Mouse (Mus musculus): ENCODE results near the gene Naa60.
"Not testable (repeated sequence)": the region's sequence is repeated elsewhere in the genome, so short reads cannot be mapped to it uniquely, and the experiment has no call there.

The Naa60 gene

GRCm38 (mm10) chr16:3872216-3873047 is at the start of gene Naa60:
Gene Naa60 (plus strand): TSS chr16:3872375.
- peak; percentile 83 to 92 for DNase-seq

DNA sequence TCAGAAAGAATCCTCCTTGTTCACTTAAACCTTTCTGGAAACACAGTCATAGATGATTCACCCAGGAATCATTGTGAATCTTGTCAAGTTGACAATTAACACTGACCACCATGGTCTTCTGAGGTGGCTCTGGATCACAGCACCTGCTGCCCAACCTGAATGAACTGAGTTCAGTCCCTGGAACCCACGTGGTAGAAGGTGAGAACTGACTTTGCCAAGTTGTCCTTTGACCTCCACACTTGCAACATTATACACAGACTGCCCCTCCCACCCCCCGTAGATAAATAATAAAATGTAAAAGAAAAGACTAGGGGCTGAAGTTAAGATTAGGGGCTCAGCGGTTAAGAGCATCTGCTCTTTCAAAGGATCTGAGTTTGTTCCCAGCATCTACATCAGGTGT is 44.2 kb upstream of the Naa60 start:
- no peak for DNase-seq

GRCm38 (mm10) chr16:3829727-3830126 is 42.4 kb upstream of the Naa60 start:
- DNase-seq = no peak

GRCm38 (mm10) chr16:3830588-3831109 is 41.5 kb upstream of the Naa60 start, which contains the start of gene Olfr15:
Gene Olfr15 (plus strand): TSS chr16:3830878.
- DNase-seq = no peak

- DNase-seq = no peak
Measured at GRCm38 (mm10) chr16:3835461-3835860, 36.7 kb upstream of the Naa60 start.

- DNase-seq = no peak
Measured at GRCm38 (mm10) chr16:3839157-3839885, 32.9 kb upstream of the Naa60 start.

DNA sequence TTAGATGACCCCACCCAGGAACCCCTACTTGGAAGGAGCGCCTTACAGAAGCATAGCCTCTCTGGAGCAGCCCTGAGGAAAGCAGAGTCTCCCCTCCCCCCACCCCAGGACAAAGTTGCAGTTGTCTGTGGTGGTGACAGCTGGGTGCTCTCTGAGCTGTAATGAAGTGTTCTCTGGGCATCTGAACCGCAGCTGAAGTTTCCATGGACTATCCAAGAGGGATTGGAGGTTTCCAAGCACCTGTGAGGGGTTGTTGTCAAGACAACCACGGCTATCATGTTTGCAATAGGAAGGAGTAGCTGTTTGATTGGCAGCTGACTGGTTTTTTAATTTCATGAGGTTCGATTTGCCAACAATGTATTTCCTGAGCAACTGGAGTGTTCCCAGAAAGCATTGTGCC is 29.2 kb upstream of the Naa60 start:
- DNase-seq = no peak

DNA sequence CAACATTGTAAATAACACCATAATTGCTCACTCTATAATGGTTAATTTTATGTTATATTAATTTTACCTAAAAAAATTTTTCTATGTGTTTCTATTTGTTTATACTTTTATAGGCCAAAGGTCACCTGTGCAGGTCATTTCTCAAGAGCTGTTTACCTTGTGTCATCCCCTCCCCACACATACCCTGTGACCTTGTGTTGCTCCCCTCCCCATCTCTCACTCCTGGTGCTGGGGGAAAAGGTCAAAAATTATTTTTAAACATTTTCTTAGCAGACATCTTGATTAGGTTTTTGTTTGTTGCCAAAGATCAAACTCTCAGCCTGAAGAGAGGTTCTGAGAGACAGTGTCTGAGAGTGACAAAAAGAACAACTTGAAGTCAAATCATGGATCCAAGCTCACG is 28.4 kb upstream of the Naa60 start:
- DNase-seq = no peak

GRCm38 (mm10) chr16:3846711-3847518 is 25.3 kb upstream of the Naa60 start, which contains the start of gene Zfp174:
Gene Zfp174 (plus strand): TSS chr16:3847268.
- DNase-seq = peak; percentile 92 to 98

GRCm38 (mm10) chr16:3847871-3848270 is 24.3 kb upstream of the Naa60 start:
- DNase-seq = peak in 1 of 2 experiments; percentile 20

DNA sequence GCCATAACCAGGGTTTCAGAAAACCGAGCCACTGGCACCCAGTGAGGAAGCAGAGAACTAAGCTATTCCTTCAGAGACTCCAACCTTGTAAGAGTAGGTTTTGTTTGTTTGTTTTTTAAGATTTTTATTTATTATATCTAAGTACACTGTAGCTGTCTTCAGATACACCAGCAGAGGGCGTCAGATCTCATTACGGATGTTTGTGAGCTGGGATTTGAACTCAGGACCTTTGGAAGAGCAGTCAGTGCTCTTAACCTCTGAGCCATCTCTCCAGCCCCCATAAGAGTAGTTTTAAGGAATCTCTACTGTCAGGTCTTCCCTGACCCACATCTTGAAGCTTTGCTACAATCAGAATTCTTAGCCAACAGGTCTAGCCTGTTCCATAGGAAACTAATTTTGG is 23.8 kb upstream of the Naa60 start:
- no peak for DNase-seq

GRCm38 (mm10) chr16:3851301-3851700 is 20.9 kb upstream of the Naa60 start:
- not testable (repeated sequence) for DNase-seq

GRCm38 (mm10) chr16:3852586-3852985 is 19.6 kb upstream of the Naa60 start:
- no peak for DNase-seq

DNA sequence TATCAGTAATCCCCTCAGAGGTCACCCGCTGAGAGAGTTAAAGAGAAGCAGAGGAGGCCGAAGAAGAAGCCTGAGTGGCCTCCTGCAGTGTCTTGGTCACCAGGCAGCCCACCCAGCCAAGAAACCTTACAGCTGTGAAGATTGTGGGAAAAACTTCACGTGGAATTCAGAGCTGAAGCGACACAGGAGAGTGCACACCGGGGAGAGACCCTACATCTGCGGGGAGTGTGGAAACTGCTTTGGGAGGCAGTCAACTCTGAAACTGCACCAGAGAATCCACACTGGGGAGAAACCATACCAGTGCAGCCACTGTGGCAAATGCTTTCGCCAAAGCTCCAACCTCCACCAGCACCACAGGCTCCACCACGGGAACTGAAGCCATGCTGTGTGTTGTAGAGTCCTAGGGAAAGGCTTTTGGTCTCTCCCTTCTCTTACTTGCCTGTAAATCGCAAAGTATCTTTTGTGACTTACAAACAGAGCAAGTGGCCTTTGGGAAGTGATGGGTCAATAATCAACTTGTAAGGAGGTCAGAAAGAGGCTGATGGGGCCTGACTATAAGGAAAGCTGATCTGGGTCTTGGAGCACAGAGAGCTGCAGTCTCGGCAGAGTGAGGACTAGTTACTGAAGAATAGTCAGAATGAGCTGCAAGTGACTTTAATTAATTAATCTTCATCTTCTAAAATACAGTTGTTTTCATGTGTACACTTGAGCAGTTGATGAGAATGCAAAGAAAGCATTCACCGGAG is 17.6 kb upstream of the Naa60 start:
- DNase-seq = no peak

DNA sequence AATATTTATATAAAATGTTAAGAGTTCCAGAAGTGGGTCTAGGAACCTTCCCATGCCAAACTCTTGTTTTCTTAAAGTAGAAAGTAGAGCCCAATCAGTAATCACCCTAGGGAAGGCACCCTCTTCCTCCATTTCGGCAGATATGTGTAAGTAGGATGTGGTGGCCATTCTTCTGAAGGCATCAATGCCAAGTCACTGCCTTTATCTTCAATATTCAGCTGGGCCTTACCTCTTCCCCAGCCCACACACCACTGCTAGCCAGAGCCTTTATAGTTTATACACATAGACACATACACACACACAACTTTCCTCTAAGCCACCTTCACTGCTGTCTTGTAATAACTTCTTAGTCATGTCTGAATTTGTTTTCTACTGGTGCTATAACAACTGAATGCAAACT is 16.4 kb upstream of the Naa60 start:
- no peak for DNase-seq

DNA sequence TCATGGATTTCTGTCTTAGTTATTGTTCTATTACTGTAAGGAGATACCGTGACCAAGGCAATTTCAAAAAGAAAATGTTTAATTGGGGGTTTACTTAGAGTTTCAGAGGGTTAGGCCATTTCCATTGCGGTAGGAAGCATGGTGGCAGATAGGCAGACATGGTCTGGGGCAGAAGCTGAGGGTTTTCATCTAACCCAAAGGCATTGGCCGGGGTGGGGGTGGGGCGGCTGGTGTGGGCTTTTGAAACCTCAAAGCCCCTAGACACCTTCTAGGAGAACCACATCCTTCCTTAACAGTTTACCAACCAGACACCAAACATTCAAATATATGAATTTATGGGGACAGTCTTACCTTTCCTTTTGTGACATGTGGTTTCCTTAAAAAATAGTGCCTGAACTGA is 12.9 kb upstream of the Naa60 start:
- DNase-seq = no peak

- no peak for DNase-seq
Measured at GRCm38 (mm10) chr16:3871815-3872214, 360 bp upstream of the Naa60 start.

DNA sequence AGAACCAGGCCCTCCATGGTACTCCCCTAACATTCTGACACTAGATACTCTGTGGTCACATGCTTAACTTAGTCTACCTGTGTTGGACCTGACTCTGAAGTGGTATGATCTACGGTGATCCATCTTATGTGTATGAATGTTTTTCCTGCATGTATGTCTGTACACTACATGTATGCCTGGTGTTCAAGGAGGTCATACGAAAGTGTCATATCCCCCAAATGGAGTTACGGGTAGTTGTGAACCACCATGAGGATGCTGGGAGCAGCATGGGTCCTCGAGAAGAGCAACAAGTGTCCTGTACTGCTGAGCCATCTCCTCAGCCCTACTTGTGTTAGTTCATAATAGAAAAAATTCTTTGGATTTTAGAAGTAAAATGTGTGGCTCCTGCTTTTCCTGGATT is 4.2 kb downstream of the Naa60 start:
- DNase-seq = no peak

DNA sequence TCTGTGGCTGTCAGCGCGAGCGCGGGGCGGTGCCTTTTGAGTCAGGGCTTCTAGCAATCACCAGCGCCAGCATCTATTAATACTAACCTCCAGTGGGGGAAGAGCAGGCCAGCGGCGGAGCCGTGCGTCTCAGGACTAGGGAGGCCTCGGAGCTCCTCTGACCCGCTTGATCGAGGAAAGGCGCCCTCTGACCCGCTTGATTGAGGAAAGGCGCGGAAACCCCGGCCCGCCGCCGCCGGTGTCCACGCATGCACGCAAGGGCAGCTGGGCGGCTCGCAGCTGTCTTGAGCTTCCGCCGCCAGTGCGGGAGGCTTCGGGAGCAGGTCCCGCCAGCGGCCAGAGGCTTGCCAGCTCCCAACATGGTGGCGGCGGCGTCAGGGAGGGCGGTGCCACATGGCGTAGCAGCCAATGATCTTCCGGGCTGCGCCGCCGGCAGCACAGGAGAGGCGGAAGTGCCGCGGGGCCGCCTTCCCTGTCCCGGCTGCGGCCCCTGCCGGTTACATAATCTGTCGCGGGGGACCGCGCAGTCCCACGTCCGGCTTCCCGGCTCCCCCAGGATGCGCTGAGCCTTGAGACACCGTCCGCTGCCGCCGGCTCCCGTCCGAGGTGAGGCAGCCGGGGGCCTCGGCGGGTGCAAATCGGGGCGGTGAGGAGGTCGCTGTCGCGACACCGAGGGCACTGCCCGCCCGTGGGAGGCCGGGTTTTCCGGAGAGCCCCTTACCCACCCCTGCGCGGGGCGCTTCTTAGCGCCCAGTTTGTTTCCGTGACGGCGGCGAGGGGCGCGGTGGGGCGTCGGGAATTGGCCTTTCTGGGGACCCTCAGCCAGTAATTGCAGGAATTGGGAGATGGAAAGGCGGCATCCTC is 12.3 kb downstream of the Naa60 start, which contains the start of the genes Zfp597 and Gm20695:
Zfp597 (minus strand) TSS at position 361 of the 864 bp plus-strand sequence.
Gm20695 (plus strand) TSS at position 448 of the 864 bp plus-strand sequence.
- DNase-seq = peak; percentile 94 to 97

DNA sequence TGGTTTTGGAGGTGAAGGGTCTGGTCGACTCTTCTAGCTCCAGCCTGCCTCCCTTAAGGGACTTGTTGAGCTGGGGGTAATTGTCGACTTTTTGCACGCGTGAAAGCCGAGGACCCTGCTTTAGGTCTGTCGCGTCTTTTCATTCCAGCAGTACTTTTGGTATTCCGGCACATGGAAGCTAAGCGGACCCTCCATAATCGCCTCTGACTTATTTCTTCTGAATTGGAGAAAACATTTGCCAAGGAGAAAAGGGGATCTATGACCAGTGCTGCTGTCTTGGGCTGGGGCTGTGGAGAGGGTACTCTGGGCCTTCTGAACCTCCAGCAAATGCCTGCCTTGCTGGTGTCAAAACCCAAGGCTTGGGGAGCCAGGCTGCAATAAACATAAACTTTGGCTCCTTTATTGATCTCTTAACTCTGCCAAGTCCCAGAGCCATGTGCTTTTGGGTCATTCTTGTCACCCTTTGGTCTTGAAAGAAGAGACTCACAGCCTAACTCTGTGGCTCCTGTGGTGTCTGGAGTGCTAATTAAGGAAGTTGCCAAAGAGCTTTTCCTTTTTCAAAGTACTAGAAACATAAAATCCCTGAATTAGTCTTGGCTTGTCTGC is 13.0 kb downstream of the Naa60 start:
- DNase-seq = no peak

All from cerebellum, adult 18-20 months (tissue).